Mouse (Mus musculus) liver, embryonic 12.5 days (tissue): ENCODE results near the gene Rassf7. TPM values are rescaled to one million over a fixed set of nuclear protein-coding genes. Genes with fewer than 3 reads are reported as not detected.
A peak's percentile ranks its signal among the peaks of the same experiment; 100 is the strongest.

Source experiments
- ATAC-seq: fragments of 200-750 bp; cut with Nextera tagmentation; 2 replicates; pipeline ENCODE4 v1.8.0; 2017; ENCODE audit warnings: moderate number of reproducible peaks, mild to moderate bottlenecking, moderate library complexity
- H3K27ac ChIP-seq: fragments of 300-500 bp; sonication (generic); 2 replicates; pipeline ENCODE4 v1.5.1; 2016; ENCODE audit warnings: mild to moderate bottlenecking
- H3K27me3 ChIP-seq: fragments of 300-500 bp; sonication (generic); replicated peaks from 2 replicates; pipeline ENCODE4 v1.6.1; 2016; ENCODE audit warnings: mild to moderate bottlenecking, moderate library complexity
- H3K36me3 ChIP-seq: fragments of 300-500 bp; sonication (generic); 2 replicates; pipeline ENCODE4 v1.6.1; 2016; ENCODE audit warnings: mild to moderate bottlenecking, moderate library complexity
- H3K4me1 ChIP-seq: fragments of 300-500 bp; sonication (generic); 2 replicates; pipeline ENCODE4 v1.6.1; 2016
- H3K4me2 ChIP-seq: fragments of 300-500 bp; sonication (generic); 2 replicates; pipeline ENCODE4 v1.6.1; 2016; ENCODE audit warnings: mild to moderate bottlenecking, moderate library complexity
- H3K4me3 ChIP-seq: fragments of 300-500 bp; sonication (generic); 2 replicates; pipeline ENCODE4 v1.5.1; 2016; ENCODE audit warnings: mild to moderate bottlenecking, moderate library complexity
- H3K9ac ChIP-seq: fragments of 300-500 bp; sonication (generic); 2 replicates; pipeline ENCODE4 v1.6.1; 2016; ENCODE audit warnings: mild to moderate bottlenecking, moderate library complexity
- H3K9me3 ChIP-seq: fragments of 300-500 bp; sonication (generic); replicated peaks from 2 replicates; pipeline ENCODE4 v1.6.1; 2016; ENCODE audit warnings: mild to moderate bottlenecking, moderate library complexity
- WGBS: fragments of 180-500 bp; shearing (Covaris S2); methylation state at CpG from one replicate; pipeline ENCODE4 v1.1.7; 2016; ENCODE audit not compliant: insufficient replicate concordance; 5-methylcytosine and 5-hydroxymethylcytosine counted together
- polyA plus RNA-seq: library from polyadenylated mRNA; unstranded; fragments of >200 nt; fragmentation: Nextera tagmentation; extraction: Ambion mirVana; gene quantifications from 2 replicates; pipeline ENCODE4 v1.2.1, GENCODE M21; 2016

Rassf7 gene
- polyA plus RNA-seq, 1 experiment from 2014 or later: 27.3 TPM

DNA sequence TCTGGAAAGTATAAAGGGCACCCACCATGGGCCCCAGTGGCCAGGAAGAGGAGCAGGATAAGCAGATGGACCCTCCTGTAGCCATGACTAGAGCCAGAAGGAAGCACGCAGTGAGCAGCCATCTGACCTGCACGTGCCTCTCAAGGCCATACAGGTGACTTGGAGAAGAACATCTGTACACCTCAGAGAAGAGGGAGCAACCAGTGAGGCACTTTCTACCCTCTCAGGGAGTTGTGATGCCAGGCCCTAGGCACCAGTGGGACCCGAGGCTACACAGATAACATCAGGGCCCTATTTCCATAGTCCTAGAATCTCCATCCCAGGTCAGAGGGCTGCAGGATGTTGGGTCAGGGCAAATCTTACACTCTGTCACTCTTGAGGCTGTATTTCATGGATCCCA, 25.4 kb upstream of the Rassf7 start:
- H3K4me3 ChIP-seq: no peak overlapping the region
- ATAC-seq: no peak
- H3K9me3 ChIP-seq: no peaks in the 10 kb centered on the region
- no peak overlapping the region for H3K9ac ChIP-seq
- H3K27me3 ChIP-seq: no peaks in the 10 kb centered on the region
- 85% methylated on average over 3 of the region's 3 CpGs for WGBS
- H3K27ac ChIP-seq: 0 out of 2 replicates have a peak overlapping the region, but pooled peaks have one; percentile 36
- H3K4me1 ChIP-seq: peaks cover 43% of the 10 kb centered on the region
- H3K4me2 ChIP-seq: no peak overlapping the region
- H3K36me3 ChIP-seq: peaks cover 41% of the 10 kb centered on the region

DNA sequence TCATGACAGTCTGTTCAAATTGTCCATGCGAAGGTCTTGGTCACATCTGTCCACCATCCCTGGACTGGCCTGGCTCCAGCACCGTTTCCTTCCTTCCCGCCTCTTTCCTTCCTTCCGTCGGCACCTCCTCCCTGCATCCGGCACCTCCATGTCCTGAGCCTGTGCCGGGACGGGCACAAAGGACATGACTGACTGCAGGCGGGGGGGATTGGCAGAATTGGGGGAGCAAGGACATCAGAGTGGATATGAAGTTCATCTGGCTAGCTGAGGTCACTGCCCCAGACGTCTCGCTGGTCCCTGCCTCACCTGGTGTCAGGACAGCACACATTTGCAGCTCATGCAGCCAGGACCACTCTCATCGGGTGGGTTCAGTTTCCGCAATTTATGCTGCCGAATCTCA, 24.6 kb upstream of the Rassf7 start:
- ATAC-seq: no peak
- H3K9me3 ChIP-seq: no peaks in the 10 kb centered on the region
- H3K4me3 ChIP-seq: no peak overlapping the region
- H3K4me2 ChIP-seq: no peak overlapping the region
- 90% methylated on average over 14 of the region's 14 CpGs for WGBS
- H3K36me3 ChIP-seq: peaks cover 41% of the 10 kb centered on the region
- H3K27me3 ChIP-seq: no peaks in the 10 kb centered on the region
- peaks cover 51% of the 10 kb centered on the region for H3K4me1 ChIP-seq
- H3K9ac ChIP-seq: no peak overlapping the region
- H3K27ac ChIP-seq: peak overlapping the region; percentile 36; the same call in 1 of the 2 replicates

DNA sequence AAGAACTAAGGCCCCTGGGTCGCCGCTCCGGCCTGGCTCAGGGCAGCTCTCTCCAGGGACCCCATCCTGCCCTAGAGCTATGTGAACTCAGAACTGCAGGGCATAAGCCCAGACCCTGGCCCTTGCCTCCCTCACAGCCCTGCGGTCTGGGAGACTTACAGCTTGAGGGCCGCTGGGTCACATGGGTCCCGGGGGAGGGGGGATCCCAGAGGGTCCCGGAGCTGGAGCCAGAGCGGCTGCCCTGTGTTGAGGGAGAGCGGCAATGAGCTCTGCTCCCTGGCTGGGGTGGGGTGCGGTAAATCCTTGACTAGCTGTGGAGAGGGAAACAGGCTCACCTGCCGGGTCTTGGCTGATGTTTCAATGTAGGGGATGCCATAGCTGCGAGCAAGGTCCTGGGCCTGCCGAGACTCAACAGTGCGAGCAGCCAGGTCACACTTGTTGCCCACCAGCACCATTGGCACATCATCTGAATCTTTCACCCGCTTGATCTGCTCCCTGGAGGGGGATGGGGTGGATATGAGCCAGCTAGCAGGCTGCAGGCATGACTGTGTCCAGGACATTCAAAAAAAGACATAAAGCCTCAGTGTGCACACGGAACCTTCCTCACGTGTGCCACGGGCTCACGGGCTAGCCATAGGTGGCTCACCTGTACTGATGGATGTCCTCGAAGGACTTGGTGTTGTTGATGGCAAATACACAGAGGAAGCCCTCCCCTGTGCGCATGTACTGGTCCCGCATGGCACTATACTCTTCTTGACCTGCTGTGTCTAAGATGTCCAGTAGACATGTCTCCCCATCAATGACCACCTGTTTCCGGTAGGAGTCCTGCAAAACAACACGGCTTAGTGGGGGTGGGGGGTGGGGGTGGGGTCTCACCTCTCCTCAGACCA, 23.6 kb upstream of the Rassf7 start:
- 90% methylated on average over 24 of the region's 24 CpGs for WGBS
- peak overlapping the region; percentile 93 for H3K4me3 ChIP-seq
- ATAC-seq: no peak
- no peaks in the 10 kb centered on the region for H3K27me3 ChIP-seq
- H3K4me1 ChIP-seq: peaks cover 61% of the 10 kb centered on the region
- peak overlapping the region; percentile 98 for H3K9ac ChIP-seq
- peaks cover 41% of the 10 kb centered on the region for H3K36me3 ChIP-seq
- H3K27ac ChIP-seq: peak overlapping the region; percentile 95
- peak overlapping the region; percentile 92 for H3K4me2 ChIP-seq
- no peaks in the 10 kb centered on the region for H3K9me3 ChIP-seq

DNA sequence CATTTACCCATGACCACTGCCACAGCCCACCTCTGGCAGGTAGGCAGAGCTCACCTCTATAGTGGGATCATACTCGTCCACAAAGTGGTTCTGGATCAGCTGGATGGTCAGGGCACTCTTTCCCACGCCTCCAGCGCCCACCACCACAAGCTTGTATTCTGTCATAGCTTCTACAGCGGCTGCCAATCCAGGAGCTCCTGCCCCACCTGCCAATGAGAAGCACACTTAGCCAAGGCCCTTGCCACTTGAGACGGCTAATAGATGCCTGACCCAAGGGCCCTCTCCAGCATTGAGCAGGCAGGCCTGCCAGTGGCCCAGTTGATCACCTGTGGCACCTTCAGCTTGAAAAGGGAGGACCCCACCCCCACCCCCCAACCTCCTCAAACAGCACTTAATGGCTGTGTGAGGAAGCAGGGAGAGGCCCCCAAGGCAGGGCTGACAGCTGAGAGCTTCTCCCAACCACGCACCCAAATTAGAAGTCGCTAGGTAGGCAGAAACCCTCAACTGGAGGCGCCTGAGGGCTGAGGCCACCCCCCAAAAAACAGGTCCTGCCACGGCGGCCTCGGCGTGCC, 22.8 kb upstream of the Rassf7 start:
- H3K36me3 ChIP-seq: peaks cover 41% of the 10 kb centered on the region
- peak overlapping the region; percentile 92 for H3K4me2 ChIP-seq
- ATAC-seq: no peak
- peak overlapping the region; percentile 98 for H3K9ac ChIP-seq
- H3K9me3 ChIP-seq: no peaks in the 10 kb centered on the region
- peaks cover 69% of the 10 kb centered on the region for H3K4me1 ChIP-seq
- peak overlapping the region; percentile 95 for H3K27ac ChIP-seq
- H3K4me3 ChIP-seq: peak overlapping the region; percentile 93
- no peaks in the 10 kb centered on the region for H3K27me3 ChIP-seq
- WGBS: 21% methylated on average over 12 of the region's 12 CpGs

DNA sequence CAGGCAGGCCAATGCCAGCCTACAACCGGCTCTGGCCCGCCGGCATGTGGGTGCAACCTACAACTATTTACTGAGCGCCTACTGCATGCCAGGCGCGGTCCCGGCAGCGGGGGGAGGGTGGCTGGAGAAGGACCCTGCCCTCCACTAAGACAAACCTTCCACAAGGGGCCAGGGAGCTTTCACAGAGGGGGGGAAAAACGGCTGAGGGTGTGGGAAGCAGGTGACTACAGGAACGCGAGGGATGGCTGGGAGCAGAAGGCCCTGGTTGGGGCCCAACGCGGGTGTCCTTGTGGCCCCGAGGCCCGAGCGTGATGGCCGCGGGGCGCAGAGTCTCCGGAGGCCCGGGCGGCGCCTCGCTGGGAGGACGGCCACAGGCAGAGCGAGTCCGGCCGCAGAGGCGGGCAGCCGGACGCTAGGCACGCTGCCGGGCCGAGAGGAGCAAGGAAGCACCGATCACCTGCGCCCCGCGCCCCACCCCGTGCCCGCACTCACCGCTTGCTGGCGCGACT, 22.3 kb upstream of the Rassf7 start:
- no peak for ATAC-seq
- Histone ChIP-seq H3K4me3 (peak overlapping the region; percentile 93), H3K9ac (peak overlapping the region; percentile 98), H3K27ac (peak overlapping the region; percentile 95), H3K36me3 (peaks cover 41% of the 10 kb centered on the region), H3K4me2 (peak overlapping the region; percentile 92), H3K27me3 (no peaks in the 10 kb centered on the region), H3K9me3 (no peaks in the 10 kb centered on the region), H3K4me1 (peaks cover 75% of the 10 kb centered on the region)
- WGBS: under 1% methylated on average over 34 of the region's 43 CpGs

DNA sequence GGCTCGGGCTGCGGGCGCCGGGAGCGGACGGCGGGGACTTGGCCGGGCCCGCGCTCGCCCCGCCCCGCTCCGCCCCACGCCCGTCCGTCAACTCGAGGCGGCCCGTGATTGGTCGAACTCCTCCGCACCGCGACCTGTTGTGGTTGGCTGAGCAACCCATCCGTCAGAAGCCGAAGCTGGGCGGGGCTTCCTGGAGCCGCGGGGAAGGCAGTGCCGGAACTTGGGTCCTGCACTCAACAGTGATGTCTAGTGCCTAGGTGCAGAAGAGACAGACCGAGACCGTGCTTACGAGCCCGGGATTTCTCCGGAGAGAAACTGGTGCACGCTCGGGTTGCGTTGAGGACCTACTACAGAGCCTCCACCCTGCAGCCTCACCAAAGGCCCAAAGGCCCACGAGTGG, 21.7 kb upstream of the Rassf7 start, which contains the start of the genes Hras and Lrrc56:
Gene Hras (minus strand): TSS at position 58 of the 400 bp plus-strand sequence.
Gene Lrrc56 (plus strand): TSS at position 210 of the 400 bp plus-strand sequence.
- Histone ChIP-seq H3K4me1 (peaks cover 80% of the 10 kb centered on the region), H3K4me2 (peak within 1 kb of the TSS; percentile 97), H3K4me3 (peak within 1 kb of the TSS; percentile 93), H3K9me3 (no peaks in the 10 kb centered on the region), H3K36me3 (peaks cover 37% of the 10 kb centered on the region), H3K27ac (peak within 1 kb of the TSS; percentile 95), H3K9ac (peak within 1 kb of the TSS; percentile 98), H3K27me3 (no peaks in the 10 kb centered on the region)
- ATAC-seq: peak; percentile 91
- under 1% methylated on average over 39 of the region's 39 CpGs for WGBS

DNA sequence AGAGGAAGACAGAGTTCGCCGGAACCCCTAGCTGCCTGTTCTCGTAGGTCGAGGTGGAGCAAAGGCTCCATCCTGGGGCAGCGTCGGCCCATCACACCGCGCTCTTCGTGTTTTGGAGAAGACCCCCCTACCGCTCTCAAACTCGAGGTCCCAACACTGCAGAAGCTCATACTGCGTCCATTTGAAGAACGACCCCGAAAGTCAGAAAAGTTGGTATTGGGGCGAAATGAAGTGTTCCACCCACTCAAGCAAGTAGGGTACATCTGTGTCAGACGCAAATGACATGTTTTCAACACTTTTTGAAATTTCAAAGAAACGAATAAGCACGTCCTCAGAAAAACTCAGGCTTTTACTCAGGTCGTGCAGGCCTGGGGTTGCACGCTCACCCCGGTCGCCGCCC, 21.3 kb upstream of the Rassf7 start:
- WGBS: under 1% methylated on average over 23 of the region's 23 CpGs
- Histone ChIP-seq H3K4me3 (peak overlapping the region; percentile 93), H3K27me3 (no peaks in the 10 kb centered on the region), H3K36me3 (peaks cover 32% of the 10 kb centered on the region), H3K9me3 (no peaks in the 10 kb centered on the region), H3K4me1 (peaks cover 85% of the 10 kb centered on the region), H3K4me2 (peak overlapping the region; percentile 97), H3K27ac (peak overlapping the region; percentile 95), H3K9ac (peak overlapping the region; percentile 82)
- ATAC-seq: no peak

DNA sequence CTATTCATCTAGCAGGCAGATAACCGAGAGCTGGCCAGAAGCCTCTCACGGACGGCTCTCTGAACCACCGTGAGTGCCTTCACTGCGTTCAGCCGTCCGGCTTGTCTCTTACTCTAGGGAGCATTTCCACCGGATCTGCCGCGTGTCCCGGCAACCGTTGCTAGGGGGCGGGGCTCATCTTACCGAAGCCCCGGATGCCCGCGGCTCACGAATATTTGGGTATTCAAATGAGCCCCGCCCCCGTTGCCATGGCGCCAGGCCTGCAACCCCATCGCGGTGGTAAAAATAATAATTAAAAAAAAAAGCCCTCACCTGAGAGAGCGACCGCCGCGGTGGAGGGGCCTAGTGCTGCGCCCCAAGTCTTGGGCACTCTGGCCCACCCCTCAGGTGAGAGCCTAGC, 20.8 kb upstream of the Rassf7 start:
- ATAC-seq: peak; percentile 8
- Histone ChIP-seq H3K9ac (peak overlapping the region; percentile 82), H3K4me2 (peak overlapping the region; percentile 97), H3K9me3 (no peaks in the 10 kb centered on the region), H3K27ac (peak overlapping the region; percentile 95), H3K36me3 (peaks cover 28% of the 10 kb centered on the region), H3K27me3 (no peaks in the 10 kb centered on the region), H3K4me3 (peak overlapping the region; percentile 93), H3K4me1 (peaks cover 89% of the 10 kb centered on the region)
- 1% methylated on average over 28 of the region's 28 CpGs for whole genome bisulfite sequencing

DNA sequence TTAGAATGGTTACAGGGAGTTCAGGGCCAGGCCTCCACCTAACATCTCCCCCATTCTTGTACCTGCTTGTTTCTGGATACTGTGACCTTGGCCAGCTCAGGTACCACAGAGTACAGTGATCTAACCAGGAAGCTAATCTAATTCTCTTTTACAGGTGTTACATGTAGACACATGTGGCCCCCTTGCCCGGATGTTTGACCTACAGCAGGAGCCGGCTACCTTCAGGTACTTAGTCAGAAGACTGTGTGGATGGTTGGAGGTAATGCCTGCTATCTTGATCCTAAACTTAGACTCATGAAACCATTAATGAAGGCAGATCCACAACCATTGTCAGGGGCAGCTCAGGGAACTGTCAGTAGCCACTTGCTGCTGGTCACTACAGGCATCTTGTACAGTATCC, 19.9 kb upstream of the Rassf7 start:
- ATAC-seq: no peak
- peak overlapping the region; percentile 97 for H3K4me2 ChIP-seq
- no peak overlapping the region for H3K4me3 ChIP-seq
- H3K9me3 ChIP-seq: no peaks in the 10 kb centered on the region
- H3K9ac ChIP-seq: peak overlapping the region; percentile 66; the same call in 1 of the 2 replicates
- peaks cover 91% of the 10 kb centered on the region for H3K4me1 ChIP-seq
- peaks cover 19% of the 10 kb centered on the region for H3K36me3 ChIP-seq
- peak overlapping the region; percentile 95 for H3K27ac ChIP-seq
- WGBS: 87% methylated on average over 2 of the region's 2 CpGs
- no peaks in the 10 kb centered on the region for H3K27me3 ChIP-seq

DNA sequence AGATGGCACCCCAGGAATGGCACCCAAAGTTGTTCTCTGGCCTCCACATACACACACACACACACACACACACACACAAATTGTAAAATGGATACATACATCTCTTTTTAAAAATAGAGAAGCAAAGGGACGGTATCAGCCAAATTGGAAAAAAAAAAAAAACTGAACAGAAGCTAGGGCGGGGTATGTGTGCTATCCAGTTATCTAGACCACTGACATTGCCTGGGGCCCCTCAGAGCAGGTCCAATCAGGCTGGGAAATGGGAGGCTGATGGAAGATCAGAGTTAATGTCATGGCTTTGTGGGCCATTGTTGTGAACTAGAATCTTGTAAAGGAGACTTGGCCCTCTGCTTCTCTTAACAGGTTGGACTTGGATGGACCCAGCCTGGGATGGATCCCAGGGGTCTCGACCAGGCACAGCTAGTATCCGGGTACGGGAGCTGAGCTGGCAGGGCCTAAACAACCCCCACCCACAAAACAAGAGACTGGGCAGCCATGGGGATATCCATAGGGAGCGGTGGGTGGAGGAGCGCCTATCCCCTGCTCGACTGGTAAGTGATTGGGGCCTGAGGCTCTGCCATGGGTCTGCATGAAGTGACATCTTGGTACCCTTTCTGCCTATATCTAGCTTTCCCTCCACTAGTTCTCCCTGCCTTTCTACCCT, 18.9 kb upstream of the Rassf7 start:
- ATAC-seq: peak; percentile 33; the same call in 1 of the 2 replicates

DNA sequence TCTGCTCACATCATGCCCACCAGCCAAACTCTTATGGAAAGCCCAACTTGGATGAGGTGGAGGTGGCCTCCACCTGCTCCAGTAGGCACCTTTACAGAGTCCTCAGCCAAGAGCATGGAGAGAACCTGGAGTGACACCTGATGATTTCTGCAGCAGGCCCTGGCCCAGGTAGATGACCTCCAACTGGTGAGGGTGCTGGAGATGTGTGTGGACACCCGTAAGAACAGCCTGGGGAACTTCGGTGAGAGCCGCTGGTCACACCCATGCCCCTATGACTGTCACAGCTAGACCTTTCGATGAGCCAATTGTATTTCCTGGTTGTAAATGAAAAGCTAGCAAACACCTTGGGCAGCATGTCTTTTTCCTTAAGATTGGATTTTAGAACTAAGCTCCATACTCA, 17.5 kb upstream of the Rassf7 start:
- peak overlapping the region; percentile 95 for H3K27ac ChIP-seq
- peaks cover 75% of the 10 kb centered on the region for H3K4me1 ChIP-seq
- no peak overlapping the region for H3K4me3 ChIP-seq
- no peaks in the 10 kb centered on the region for H3K27me3 ChIP-seq
- peak overlapping the region; percentile 97 for H3K4me2 ChIP-seq
- no peaks in the 10 kb centered on the region for H3K36me3 ChIP-seq
- no peak for ATAC-seq
- 84% methylated on average over 4 of the region's 4 CpGs for WGBS
- H3K9ac ChIP-seq: peak overlapping the region; percentile 66
- no peaks in the 10 kb centered on the region for H3K9me3 ChIP-seq

More for the DNA sequence above, 18.9 kb upstream of the Rassf7 start:
- H3K4me2 ChIP-seq: peak overlapping the region; percentile 97
- H3K27ac ChIP-seq: peak overlapping the region; percentile 95
- H3K4me3 ChIP-seq: peak overlapping the region; percentile 40
- H3K36me3 ChIP-seq: peaks cover 9% of the 10 kb centered on the region
- H3K4me1 ChIP-seq: peaks cover 86% of the 10 kb centered on the region
- H3K9ac ChIP-seq: peak overlapping the region; percentile 66
- no peaks in the 10 kb centered on the region for H3K9me3 ChIP-seq
- H3K27me3 ChIP-seq: no peaks in the 10 kb centered on the region
- WGBS: 55% methylated on average over 8 of the region's 8 CpGs
